Mouse (Mus musculus) spleen, postnatal 14 days (tissue): Measurements from ENCODE around the gene Ltv1.
"Not testable (repeated sequence)": the region's sequence is repeated elsewhere in the genome, so short reads cannot be mapped to it uniquely, and the experiment has no call there.

Experiments used
- DNase-seq, 2 experiments: peaks; one replicate each; pipeline ENCODE4 v3.0.0; 2021 to 2022; ENCODE audit warnings: low spot score in 2 of 2

The Ltv1 gene

GRCm38 (mm10) chr10:13193496-13193895 is 528 bp upstream of the Ltv1 start:
- not testable (repeated sequence) for DNase-seq

GRCm38 (mm10) chr10:13189881-13190280 is 3.1 kb downstream of the Ltv1 start:
- no peak for DNase-seq

- DNase-seq: no peak
Measured at GRCm38 (mm10) chr10:13186754-13187153, 6.2 kb downstream of the Ltv1 start.

- DNase-seq: no peak
Measured at GRCm38 (mm10) chr10:13184170-13184766, 8.7 kb downstream of the Ltv1 start.

- no peak for DNase-seq
Measured at GRCm38 (mm10) chr10:13180211-13180610, 12.8 kb downstream of the Ltv1 start.

GRCm38 (mm10) chr10:13177973-13178624 is 14.9 kb downstream of the Ltv1 start, which contains the start of gene Zc2hc1b:
Zc2hc1b (minus strand) TSS chr10:13178023.
- DNase-seq: no peak

GRCm38 (mm10) chr10:13175866-13176265 is 17.1 kb downstream of the Ltv1 start:
- no peak for DNase-seq

GRCm38 (mm10) chr10:13172798-13173221 is 20.2 kb downstream of the Ltv1 start:
- no peak for DNase-seq

- DNase-seq: no peak
Measured at GRCm38 (mm10) chr10:13171461-13171860, 21.5 kb downstream of the Ltv1 start.

GRCm38 (mm10) chr10:13170739-13171448 is 22.1 kb downstream of the Ltv1 start:
- DNase-seq: no peak

GRCm38 (mm10) chr10:13168461-13168860 is 24.5 kb downstream of the Ltv1 start:
- no peak for DNase-seq

GRCm38 (mm10) chr10:13162031-13162430 is 30.9 kb downstream of the Ltv1 start:
- DNase-seq: no peak

- no peak for DNase-seq
Measured at GRCm38 (mm10) chr10:13160913-13161312, 32.1 kb downstream of the Ltv1 start.

GRCm38 (mm10) chr10:13155377-13155776 is 37.6 kb downstream of the Ltv1 start:
- no peak for DNase-seq

- no peak for DNase-seq
Measured at GRCm38 (mm10) chr10:13152811-13153364, 40.1 kb downstream of the Ltv1 start.

GRCm38 (mm10) chr10:13151353-13151752 is 41.6 kb downstream of the Ltv1 start:
- DNase-seq: no peak

- no peak for DNase-seq
Measured at GRCm38 (mm10) chr10:13150435-13150834, 42.5 kb downstream of the Ltv1 start.

GRCm38 (mm10) chr10:13140434-13140833 is 52.5 kb downstream of the Ltv1 start:
- no peak for DNase-seq

- no peak for DNase-seq
Measured at GRCm38 (mm10) chr10:13137906-13138305, 55.1 kb downstream of the Ltv1 start.

- DNase-seq: no peak
Measured at GRCm38 (mm10) chr10:13135751-13136150, 57.2 kb downstream of the Ltv1 start.

GRCm38 (mm10) chr10:13135276-13135675 is 57.7 kb downstream of the Ltv1 start:
- DNase-seq: no peak

- no peak for DNase-seq
Measured at GRCm38 (mm10) chr10:13133850-13134249, 59.1 kb downstream of the Ltv1 start.
